Mouse (Mus musculus) forebrain, embryonic 10.5 days (tissue): ENCODE measurements around the gene F5. TPM values are rescaled to one million over a fixed set of nuclear protein-coding genes. Genes with fewer than 3 reads are reported as not detected.

Source experiments
- DNase-seq: peaks from one replicate; pipeline ENCODE4 v3.0.0-alpha.2; 2017; ENCODE audit warnings: low spot score; ENCODE audit errors: extremely low spot score
- H3K27ac ChIP-seq: fragments of 300-500 bp; sonication (generic); 2 replicates; pipeline ENCODE4 v1.5.1; 2016; ENCODE audit warnings: mild to moderate bottlenecking
- H3K27me3 ChIP-seq: fragments of 300-500 bp; sonication (generic); 2 replicates; pipeline ENCODE4 v1.6.1; 2016; ENCODE audit warnings: mild to moderate bottlenecking; ENCODE audit not compliant: poor library complexity, severe bottlenecking
- H3K36me3 ChIP-seq: fragments of 300-500 bp; sonication (generic); replicated peaks from 2 replicates; pipeline ENCODE4 v1.6.1; 2016; ENCODE audit warnings: mild to moderate bottlenecking, moderate library complexity
- H3K4me1 ChIP-seq: fragments of 300-500 bp; sonication (generic); 2 replicates; pipeline ENCODE4 v1.6.1; 2016
- H3K4me3 ChIP-seq: fragments of 300-500 bp; sonication (generic); 2 replicates; pipeline ENCODE4 v1.5.1; 2016; ENCODE audit warnings: mild to moderate bottlenecking, moderate library complexity
- H3K9me3 ChIP-seq: fragments of 300-500 bp; sonication (generic); 2 replicates; pipeline ENCODE4 v1.6.1; 2016; ENCODE audit warnings: mild to moderate bottlenecking, moderate library complexity
- WGBS: fragments of 180-500 bp; shearing (Covaris S2); methylation state at CpG from one replicate; pipeline ENCODE4 v1.1.7; 2016; 5-methylcytosine and 5-hydroxymethylcytosine counted together
- polyA plus RNA-seq: library from polyadenylated mRNA; unstranded; fragments of >200 nt; fragmentation: Nextera tagmentation; extraction: Ambion mirVana; gene quantifications from 2 replicates; pipeline ENCODE4 v1.2.1, GENCODE M21; 2016

Gene F5
- polyA plus RNA-seq, 1 experiment from 2014 or later = 0.36 TPM

DNA sequence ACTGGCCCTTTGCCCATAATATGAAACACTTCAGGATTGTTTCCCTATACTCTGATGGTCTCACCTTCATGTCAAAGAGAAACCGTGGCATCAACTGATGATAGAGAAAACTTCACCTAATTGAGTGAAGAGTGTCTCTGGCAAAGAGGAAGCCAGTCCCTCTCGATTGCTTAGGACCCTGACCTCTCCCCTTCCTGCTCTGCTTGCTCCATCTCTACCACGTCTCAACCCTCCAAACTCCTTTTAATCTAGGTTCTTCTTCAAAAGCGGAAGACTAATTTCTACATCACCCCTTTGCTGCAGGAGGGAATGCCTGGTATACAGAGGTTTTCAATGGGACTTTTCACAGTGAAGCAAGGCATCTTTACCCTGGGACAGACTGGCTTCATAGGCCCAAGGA is 21.5 kb downstream of the F5 start:
- Histone ChIP-seq H3K4me3 (no peak overlapping the region), H3K4me1 (no peaks in the 10 kb centered on the region), H3K36me3 (no peaks in the 10 kb centered on the region), H3K27me3 (no peaks in the 10 kb centered on the region), H3K27ac (no peak overlapping the region), H3K9me3 (no peaks in the 10 kb centered on the region)
- WGBS = 80% methylated on average over 4 of the region's 4 CpGs
- no peak for DNase-seq

GRCm38 (mm10) chr1:164176856-164177255 is 25.2 kb downstream of the F5 start:
- H3K36me3 ChIP-seq = no peaks in the 10 kb centered on the region

DNA sequence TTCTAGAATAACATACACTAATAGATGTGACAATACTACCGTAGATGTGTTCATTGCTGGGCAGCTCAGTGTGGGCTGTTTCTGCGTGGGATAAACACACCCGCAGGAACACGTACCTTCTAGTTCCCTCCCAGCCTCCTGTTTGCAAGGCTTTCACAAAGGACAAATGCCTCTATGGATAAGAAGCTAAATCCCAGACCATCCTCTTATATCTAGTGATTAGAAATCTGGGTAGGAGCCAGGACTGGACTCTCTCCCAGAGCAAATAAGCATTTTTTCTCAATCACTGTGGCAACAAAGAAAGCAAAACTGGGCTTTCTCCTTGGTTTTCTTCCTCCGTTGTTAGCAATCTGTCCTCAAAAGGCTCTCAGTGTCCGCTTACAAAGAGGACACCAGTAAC is 26.8 kb downstream of the F5 start:
- Histone ChIP-seq H3K9me3 (no peaks in the 10 kb centered on the region), H3K27me3 (no peaks in the 10 kb centered on the region), H3K4me1 (no peaks in the 10 kb centered on the region), H3K36me3 (no peaks in the 10 kb centered on the region), H3K27ac (no peak overlapping the region), H3K4me3 (no peak overlapping the region)
- WGBS = 88% methylated on average over 6 of the region's 6 CpGs
- DNase-seq = no peak

More at GRCm38 (mm10) chr1:164176856-164177255, 25.2 kb downstream of the F5 start:
- no peak overlapping the region for H3K4me3 ChIP-seq
- no peaks in the 10 kb centered on the region for H3K9me3 ChIP-seq
- no peaks in the 10 kb centered on the region for H3K4me1 ChIP-seq
- H3K27ac ChIP-seq = no peak overlapping the region
- DNase-seq = no peak
- no peaks in the 10 kb centered on the region for H3K27me3 ChIP-seq

DNA sequence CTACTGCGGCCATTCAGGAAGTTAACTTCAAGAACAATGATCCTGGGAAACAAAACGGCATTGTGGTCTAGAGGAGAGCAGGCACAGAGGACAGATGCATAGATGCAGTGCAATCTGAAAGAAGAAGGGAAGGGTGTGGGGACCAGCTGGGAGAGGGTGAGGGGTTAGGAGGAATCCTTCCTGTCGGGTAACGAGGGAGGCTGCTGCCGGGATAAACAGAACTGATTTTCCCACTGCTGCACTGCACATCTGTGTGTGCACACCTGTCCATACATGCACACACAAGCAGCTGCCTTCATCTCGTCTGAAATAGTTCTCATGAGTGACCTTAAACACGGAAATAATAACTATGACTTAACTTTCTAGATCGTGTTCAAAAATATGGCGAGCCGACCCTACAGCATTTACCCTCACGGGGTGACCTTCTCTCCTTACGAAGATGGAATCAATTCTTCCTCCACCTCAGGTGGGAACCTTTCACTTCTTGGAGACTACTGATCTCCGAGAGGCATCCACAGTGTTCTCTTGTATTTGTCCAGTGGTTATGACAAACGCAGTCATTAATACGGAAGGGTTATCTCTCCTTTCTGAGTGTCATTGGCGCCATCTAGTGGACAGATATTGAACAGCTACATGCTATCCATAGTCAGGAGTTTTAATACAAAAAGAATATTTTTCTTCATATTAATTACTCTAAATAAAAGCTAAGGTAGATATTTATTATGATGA is 32.7 kb downstream of the F5 start:
- peak overlapping the region; percentile 23; the same call in 1 of the 2 replicates for H3K4me3 ChIP-seq
- H3K9me3 ChIP-seq = no peaks in the 10 kb centered on the region
- no peak overlapping the region for H3K27ac ChIP-seq
- WGBS = 57% methylated on average over 16 of the region's 16 CpGs
- H3K4me1 ChIP-seq = no peaks in the 10 kb centered on the region; the same call in 1 of the 2 replicates
- peak; percentile 44 for DNase-seq
- H3K36me3 ChIP-seq = no peaks in the 10 kb centered on the region
- no peaks in the 10 kb centered on the region for H3K27me3 ChIP-seq

GRCm38 (mm10) chr1:164184871-164185223 is 33.2 kb downstream of the F5 start:
- no peaks in the 10 kb centered on the region for H3K36me3 ChIP-seq
- no peaks in the 10 kb centered on the region for H3K27me3 ChIP-seq
- H3K4me3 ChIP-seq = no peak overlapping the region
- WGBS = 58% methylated on average over 8 of the region's 8 CpGs
- no peaks in the 10 kb centered on the region; the same call in 1 of the 2 replicates for H3K4me1 ChIP-seq
- H3K27ac ChIP-seq = no peak overlapping the region
- DNase-seq = no peak
- H3K9me3 ChIP-seq = no peaks in the 10 kb centered on the region

DNA sequence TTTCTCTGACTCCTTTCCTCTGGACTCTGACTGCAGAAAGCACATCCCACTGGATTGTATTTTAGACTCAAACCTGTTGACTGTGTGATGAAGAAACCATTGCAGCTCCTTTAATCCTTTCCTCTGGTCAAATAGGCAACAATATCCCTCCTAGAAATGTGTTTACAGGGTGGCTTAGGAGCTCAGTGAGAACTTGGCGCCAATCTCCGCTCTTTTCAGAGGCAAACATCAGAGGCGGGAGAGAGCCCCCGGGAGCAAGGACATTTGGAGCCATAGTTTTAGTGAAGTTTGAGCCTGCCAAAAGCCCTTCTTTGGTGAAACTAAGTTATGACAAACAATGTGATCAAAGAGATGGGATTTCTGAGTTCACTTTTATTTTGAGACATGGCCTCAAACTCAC is 33.7 kb downstream of the F5 start:
- H3K4me1 ChIP-seq = no peaks in the 10 kb centered on the region; the same call in 1 of the 2 replicates
- no peaks in the 10 kb centered on the region for H3K36me3 ChIP-seq
- H3K4me3 ChIP-seq = no peak overlapping the region
- no peak for DNase-seq
- no peaks in the 10 kb centered on the region for H3K27me3 ChIP-seq
- no peak overlapping the region for H3K27ac ChIP-seq
- no peaks in the 10 kb centered on the region for H3K9me3 ChIP-seq
- WGBS = 74% methylated on average over 4 of the region's 4 CpGs

DNA sequence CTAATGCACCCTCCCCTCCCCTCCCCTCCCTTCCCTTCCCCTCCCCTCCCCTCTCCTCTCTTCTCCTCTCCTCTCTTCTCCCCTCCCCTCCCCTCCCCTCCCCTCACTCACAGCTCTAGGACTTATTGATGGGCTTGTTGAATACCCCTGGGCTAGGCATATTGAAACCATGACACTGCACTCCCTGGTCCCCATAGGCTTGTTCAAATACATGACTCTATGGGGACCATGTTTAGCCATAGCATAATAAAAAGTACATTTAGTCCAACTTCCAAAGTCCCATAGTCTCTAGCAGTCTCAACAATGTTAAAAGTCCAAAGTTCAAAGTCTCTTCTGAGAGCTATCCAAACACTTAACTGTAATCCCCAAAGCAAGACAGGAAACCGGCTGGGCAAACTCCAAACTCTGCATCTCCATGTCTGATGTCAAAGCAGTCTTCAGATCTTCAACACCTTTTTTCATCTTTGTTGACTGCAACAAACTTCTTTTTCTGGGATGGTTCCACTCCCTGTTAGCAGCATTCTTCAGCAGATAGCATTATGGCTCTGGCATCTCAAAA is 35.4 kb downstream of the F5 start:
- no peak for DNase-seq
- Histone ChIP-seq H3K27me3 (no peaks in the 10 kb centered on the region), H3K9me3 (no peaks in the 10 kb centered on the region), H3K4me3 (no peak overlapping the region), H3K36me3 (no peaks in the 10 kb centered on the region), H3K4me1 (no peaks in the 10 kb centered on the region; the same call in 1 of the 2 replicates), H3K27ac (no peak overlapping the region)
- WGBS = 98% methylated on average over 1 of the region's 1 CpGs

DNA sequence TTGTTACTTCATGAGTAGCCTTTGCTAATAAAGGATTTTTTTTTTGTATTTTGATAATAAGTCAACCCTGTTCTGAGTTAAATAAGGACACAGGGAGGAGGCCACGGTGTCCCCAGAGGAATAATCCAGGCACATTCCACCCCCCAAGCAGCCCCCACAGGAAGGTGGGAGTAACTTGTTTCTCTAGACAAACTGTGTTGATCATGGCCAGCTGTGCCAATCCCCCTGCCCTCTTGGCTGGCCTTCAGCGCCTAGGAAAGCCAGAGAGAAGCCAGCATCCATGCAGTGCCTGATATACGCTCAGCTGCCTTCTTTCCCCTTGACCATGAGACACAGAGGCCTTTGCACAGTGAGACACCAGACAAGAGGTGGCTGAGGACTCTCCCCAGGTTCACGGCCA is 47.9 kb downstream of the F5 start:
- H3K27me3 ChIP-seq = no peaks in the 10 kb centered on the region
- H3K4me1 ChIP-seq = no peaks in the 10 kb centered on the region
- no peak for DNase-seq
- no peaks in the 10 kb centered on the region for H3K36me3 ChIP-seq
- H3K27ac ChIP-seq = no peak overlapping the region
- WGBS = 85% methylated on average over 4 of the region's 4 CpGs
- no peaks in the 10 kb centered on the region; the same call in 1 of the 2 replicates for H3K9me3 ChIP-seq
- no peak overlapping the region for H3K4me3 ChIP-seq

- no peak overlapping the region for H3K4me3 ChIP-seq
- no peaks in the 10 kb centered on the region for H3K36me3 ChIP-seq
- no peaks in the 10 kb centered on the region for H3K4me1 ChIP-seq
- H3K9me3 ChIP-seq = no peaks in the 10 kb centered on the region
- WGBS = 93% methylated on average over 2 of the region's 2 CpGs
- H3K27me3 ChIP-seq = no peaks in the 10 kb centered on the region
- DNase-seq = no peak
- no peak overlapping the region for H3K27ac ChIP-seq
These were observed 56.8 kb downstream of the F5 start for GRCm38 (mm10) chr1:164208437-164208836.

GRCm38 (mm10) chr1:164210899-164211298 is 59.3 kb downstream of the F5 start:
- no peaks in the 10 kb centered on the region for H3K9me3 ChIP-seq
- H3K4me3 ChIP-seq = no peak overlapping the region
- peaks cover 4% of the 10 kb centered on the region; the same call in 1 of the 2 replicates for H3K4me1 ChIP-seq
- H3K27ac ChIP-seq = no peak overlapping the region
- H3K27me3 ChIP-seq = no peaks in the 10 kb centered on the region
- no peaks in the 10 kb centered on the region for H3K36me3 ChIP-seq
- 94% methylated on average over 4 of the region's 4 CpGs for WGBS
- DNase-seq = no peak

GRCm38 (mm10) chr1:164212686-164213085 is 61.0 kb downstream of the F5 start:
- Histone ChIP-seq H3K9me3 (no peaks in the 10 kb centered on the region), H3K27ac (no peak overlapping the region), H3K27me3 (0 out of 2 replicates have a peak, but pooled peaks cover 6% of the 10 kb centered on the region), H3K4me1 (peaks cover 7% of the 10 kb centered on the region), H3K36me3 (no peaks in the 10 kb centered on the region), H3K4me3 (no peak overlapping the region)
- DNase-seq = no peak
- 84% methylated on average over 8 of the region's 8 CpGs for WGBS

DNA sequence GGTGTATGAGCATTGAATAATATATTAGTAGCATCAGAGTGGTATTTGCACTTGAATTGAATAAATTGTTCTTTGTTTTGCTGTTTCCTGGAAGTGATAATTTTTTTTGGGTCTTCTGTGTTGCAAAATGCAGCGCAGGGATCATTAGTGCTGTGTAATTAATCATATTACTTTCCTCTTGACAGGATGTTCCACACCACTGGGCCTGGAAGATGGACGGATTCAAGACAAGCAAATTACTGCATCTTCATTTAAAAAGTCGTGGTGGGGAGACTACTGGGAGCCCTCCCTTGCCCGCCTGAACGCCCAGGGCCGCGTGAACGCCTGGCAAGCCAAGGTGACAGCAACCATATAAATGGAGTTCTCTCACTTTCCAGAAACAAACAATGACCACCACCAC is 62.6 kb downstream of the F5 start:
- Histone ChIP-seq H3K27ac (no peak overlapping the region), H3K9me3 (no peaks in the 10 kb centered on the region), H3K4me3 (no peak overlapping the region), H3K27me3 (0 out of 2 replicates have a peak, but pooled peaks cover 6% of the 10 kb centered on the region), H3K4me1 (peaks cover 16% of the 10 kb centered on the region), H3K36me3 (no peaks in the 10 kb centered on the region)
- no peak for DNase-seq
- WGBS = 74% methylated on average over 8 of the region's 8 CpGs

DNA sequence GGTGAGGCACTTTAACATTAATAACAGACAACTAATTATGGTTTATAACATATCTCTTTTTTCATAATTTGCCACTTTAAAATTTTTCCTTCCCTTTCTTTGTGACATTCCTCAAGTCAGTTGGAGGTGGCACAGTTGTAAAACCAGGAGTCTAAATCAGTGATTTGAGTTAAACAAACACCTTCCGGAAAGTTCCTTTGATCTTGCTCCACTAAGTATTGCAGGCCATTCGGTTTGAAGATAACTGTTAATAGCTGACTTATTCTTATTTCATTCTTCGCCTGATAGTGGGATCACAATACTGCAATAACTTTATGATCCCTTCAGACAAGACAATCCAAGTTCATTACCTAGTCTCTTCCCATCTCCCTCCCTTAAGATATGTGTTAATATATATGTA is 63.5 kb downstream of the F5 start:
- Histone ChIP-seq H3K36me3 (no peaks in the 10 kb centered on the region), H3K27me3 (0 out of 2 replicates have a peak, but pooled peaks cover 6% of the 10 kb centered on the region), H3K27ac (no peak overlapping the region), H3K4me3 (no peak overlapping the region), H3K4me1 (peaks cover 16% of the 10 kb centered on the region), H3K9me3 (no peaks in the 10 kb centered on the region)
- no peak for DNase-seq
- WGBS = 86% methylated on average over 3 of the region's 3 CpGs
